Mouse (Mus musculus): ENCODE measurements at regions not wholly inside any gene's neighbourhood (a gene's known extent, or its start where the extent isn't known, plus 50 kb on each side); places are given as distances from the start of the nearest gene placed in this dataset.

- DNase-seq (ENCODE audit: low spot score in 2 of 2): no peak
These were observed 70.0 kb upstream of the Gm9747 start for GRCm38 (mm10) chr1:82162926-82163325.

- DNase-seq (ENCODE audit: low spot score in 2 of 2): no peak
These were observed 64.8 kb upstream of the Gm9747 start for GRCm38 (mm10) chr1:82168158-82168557.

- no peak for DNase-seq (ENCODE audit: low spot score in 2 of 2)
These were observed 64.0 kb upstream of the Gm9747 start for GRCm38 (mm10) chr1:82168949-82169348.

DNA sequence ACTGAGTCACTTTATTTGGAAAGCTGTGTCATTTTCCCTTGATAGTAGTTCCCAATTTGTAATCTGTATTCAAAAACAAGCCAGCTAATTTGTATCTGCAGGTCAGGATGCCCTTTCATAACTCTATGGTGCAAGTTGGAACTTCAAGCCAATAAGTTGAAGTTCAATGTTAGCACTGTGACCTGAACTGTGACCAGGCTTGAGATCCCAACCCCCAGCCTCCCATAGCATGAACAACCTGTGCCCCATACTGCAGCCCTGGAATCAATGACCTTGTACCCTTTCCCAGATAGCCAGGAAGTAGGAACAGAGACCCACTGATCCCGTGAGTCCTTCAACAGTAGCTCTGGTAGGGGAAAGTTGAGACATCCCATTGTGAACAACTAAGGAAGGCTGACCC is 52.5 kb upstream of the Gm9747 start:
- DNase-seq (ENCODE audit: low spot score in 2 of 2): no peak
